Comparison of ENCODE assay signal across 8 mouse cellular contexts in the genomic region with DNA sequence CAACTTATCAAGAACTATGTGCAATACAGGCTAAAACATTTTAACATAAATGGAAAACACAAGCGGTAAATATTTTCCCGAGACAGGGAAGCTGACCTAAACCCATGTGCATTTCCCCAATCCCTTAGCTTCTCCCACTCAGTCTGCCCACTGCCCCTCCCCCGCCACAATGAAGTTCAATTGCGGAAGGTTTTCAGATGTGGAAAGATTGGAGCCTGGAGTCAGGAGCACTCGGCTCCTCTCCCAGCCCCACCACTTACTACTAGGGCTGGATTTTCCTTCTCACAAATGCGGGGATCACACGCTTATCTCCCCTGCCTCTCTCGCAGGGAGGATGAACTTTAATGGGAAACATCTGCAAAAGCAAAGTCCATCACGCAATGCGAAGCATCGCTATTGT.
DNase-seq lines count a peak whose midpoint lies in the region; ATAC-seq lines count a peak whose summit lies in the region.

No protein-coding gene starts in this region.

- no peaks in the 10 kb centered on the region for H3K27me3 ChIP-seq in limb, embryonic 13.5 days
- no peaks in the 10 kb centered on the region for H3K27me3 ChIP-seq in stomach, embryonic 14.5 days (ENCODE audit: control insufficient read depth, insufficient read depth, low read length)

- peak; percentile 62; the same call in 1 of the 2 replicates for ATAC-seq in limb, embryonic 13.5 days (ENCODE audit: low FRiP score, low read depth)
- no peak for ATAC-seq in stomach, embryonic 14.5 days (ENCODE audit: insufficient number of reproducible peaks, insufficient read depth, low FRiP score, low read depth)

- H3K36me3 ChIP-seq in limb, embryonic 13.5 days, result no peaks in the 10 kb centered on the region
- no peaks in the 10 kb centered on the region for H3K36me3 ChIP-seq in stomach, embryonic 14.5 days (ENCODE audit: control insufficient read depth, insufficient read depth, low read length)

- peak overlapping the region; percentile 41 for H3K4me2 ChIP-seq in limb, embryonic 13.5 days (replicated peaks)
- peak overlapping the region; percentile 13 for H3K4me2 ChIP-seq in stomach, embryonic 14.5 days (replicated peaks; ENCODE audit: low read depth, low read length)

- no peaks in the 10 kb centered on the region for H3K9me3 ChIP-seq in limb, embryonic 13.5 days
- no peaks in the 10 kb centered on the region for H3K9me3 ChIP-seq in stomach, embryonic 14.5 days (ENCODE audit: control insufficient read depth, low read depth, low read length)

- WGBS in limb, embryonic 13.5 days, result 30% methylated on average over 11 of the region's 11 CpGs
- 49% methylated on average over 11 of the region's 11 CpGs for WGBS in stomach, embryonic 14.5 days

- DNase-seq in adrenal gland, postnatal 14 days, result peak; percentile 33
- no peak for DNase-seq in adrenal gland, adult 18-20 months (ENCODE audit: low spot score in 2 of 2)
- peak; percentile 38 for DNase-seq in right cerebral cortex, postnatal 4 days
- no peak for DNase-seq in right cerebral cortex, adult 2 months (ENCODE audit: low spot score in 2 of 2)
- no peak for DNase-seq in layer of hippocampus, adult 9-10 months (ENCODE audit: low spot score)
- no peak for DNase-seq in cerebellum, postnatal 36 days

- H3K4me1 ChIP-seq in limb, embryonic 13.5 days, result 0 out of 2 replicates have a peak, but pooled peaks cover 4% of the 10 kb centered on the region
- H3K4me1 ChIP-seq in stomach, embryonic 14.5 days (ENCODE audit: control insufficient read depth, insufficient read depth, low read length), result 0 out of 2 replicates have a peak, but pooled peaks cover 2% of the 10 kb centered on the region

- H3K9ac ChIP-seq in limb, embryonic 13.5 days, result no peak overlapping the region
- H3K9ac ChIP-seq in stomach, embryonic 14.5 days (replicated peaks; ENCODE audit: low read depth, low read length), result no peak overlapping the region

- H3K4me3 ChIP-seq in limb, embryonic 13.5 days, result no peak overlapping the region
- H3K4me3 ChIP-seq in stomach, embryonic 14.5 days (ENCODE audit: low read depth, low read length), result no peak overlapping the region

- H3K27ac ChIP-seq in limb, embryonic 13.5 days, result no peak overlapping the region
- H3K27ac ChIP-seq in stomach, embryonic 14.5 days (ENCODE audit: low read length), result no peak overlapping the region

Comparison
In these comparisons a context has a peak if more than half of its experiments do, and no peak if none do; other contexts are left out.
1. DNase-seq: peak in adrenal gland, postnatal 14 days (single experiment) and right cerebral cortex, postnatal 4 days (single experiment); none in adrenal gland, adult 18-20 months (0 of 2), right cerebral cortex, adult 2 months (0 of 2), layer of hippocampus, adult 9-10 months (single experiment) and cerebellum, postnatal 36 days (0 of 2).